Mouse (Mus musculus) lung, postnatal 0 days (tissue): ENCODE data around the gene Bag1. TPM values are rescaled to one million over a fixed set of nuclear protein-coding genes. Genes with fewer than 3 reads are reported as not detected.

Experiments
- ATAC-seq: fragments of 200-750 bp; cut with Nextera tagmentation; 2 replicates; pipeline ENCODE4 v1.8.0; 2017; ENCODE audit warnings: moderate library complexity
- DNase-seq: peaks from one replicate; pipeline ENCODE4 v3.0.0-alpha.2; 2016; ENCODE audit warnings: low spot score
- H3K27ac ChIP-seq: fragments of 300-500 bp; sonication (generic); 2 replicates; pipeline ENCODE4 v1.5.1; 2014; ENCODE audit warnings: antibody characterized with exemption, mild to moderate bottlenecking, low read length, mixed read lengths
- H3K27me3 ChIP-seq: fragments of 300-500 bp; sonication (generic); replicated peaks from 2 replicates; pipeline ENCODE4 v1.6.1; 2014; ENCODE audit warnings: low read length, mixed read lengths; ENCODE audit not compliant: insufficient read depth
- H3K36me3 ChIP-seq: fragments of 300-500 bp; sonication (generic); 2 replicates; pipeline ENCODE4 v1.6.1; 2014; ENCODE audit warnings: low read length, mixed read lengths; ENCODE audit not compliant: insufficient read depth
- H3K4me1 ChIP-seq: fragments of 300-500 bp; sonication (generic); 2 replicates; pipeline ENCODE4 v1.6.1; 2014; ENCODE audit warnings: antibody characterized with exemption, low read depth, low read length, mixed read lengths; ENCODE audit not compliant: insufficient read depth
- H3K4me2 ChIP-seq: fragments of 300-500 bp; sonication (generic); replicated peaks from 2 replicates; pipeline ENCODE4 v1.6.1; 2014; ENCODE audit warnings: low read depth, mild to moderate bottlenecking, low read length, moderate library complexity, mixed read lengths
- H3K4me3 ChIP-seq: fragments of 300-500 bp; sonication (generic); 2 replicates; pipeline ENCODE4 v1.5.1; 2014; ENCODE audit warnings: low read depth, low read length
- H3K9ac ChIP-seq: fragments of 300-500 bp; sonication (generic); replicated peaks from 2 replicates; pipeline ENCODE4 v1.6.1; 2014; ENCODE audit warnings: low read depth, mild to moderate bottlenecking
- H3K9me3 ChIP-seq: fragments of 300-500 bp; sonication (generic); 2 replicates; pipeline ENCODE4 v1.6.1; 2016; ENCODE audit warnings: low read length, mixed read lengths
- CTCF ChIP-seq: IDR thresholded peaks from 2 replicates; pipeline ENCODE4 v1.5.1; 2016; ENCODE audit warnings: antibody characterized with exemption, mild to moderate bottlenecking
- EP300 ChIP-seq: IDR thresholded peaks from 2 replicates; pipeline ENCODE4 v1.6.1; 2016; ENCODE audit warnings: antibody characterized with exemption, mild to moderate bottlenecking, control low read depth
- WGBS: fragments of 180-500 bp; shearing (Covaris S2); extraction: QIAGEN DNeasy Blood & Tissue Kit; methylation state at CpG from one replicate; pipeline ENCODE4 v1.1.7; 2014; 5-methylcytosine and 5-hydroxymethylcytosine counted together
- polyA plus RNA-seq: library from polyadenylated mRNA; unstranded; fragments of >200 nt; fragmentation: Nextera tagmentation; extraction: Ambion mirVana; gene quantifications from 2 replicates; pipeline ENCODE4 v1.2.1, GENCODE M21; 2015

The Bag1 gene
- polyA plus RNA-seq, 1 experiment from 2014 or later, result 234 TPM

DNA sequence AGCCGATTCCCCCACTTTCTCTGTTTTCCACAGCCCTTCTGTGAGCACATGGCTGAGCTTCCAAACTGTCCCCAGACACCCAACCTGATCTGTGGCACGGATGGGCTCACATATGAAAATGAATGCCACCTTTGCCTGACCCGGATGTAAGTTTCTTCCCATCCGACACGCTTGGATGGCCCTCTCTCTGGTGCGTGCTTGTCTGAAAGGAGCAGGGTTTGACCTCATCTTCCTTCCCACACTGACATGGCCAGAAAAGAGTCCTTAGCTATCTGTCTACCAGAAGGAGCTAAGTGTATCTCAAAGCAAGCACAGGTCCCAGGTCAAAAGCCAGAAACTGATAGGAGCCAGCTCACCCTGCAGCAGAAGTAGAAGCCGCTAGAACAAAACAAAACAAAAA is 19.0 kb downstream of the Bag1 start:
- no peaks in the 10 kb centered on the region for H3K4me1 ChIP-seq
- no peak overlapping the region for H3K4me2 ChIP-seq
- no peaks in the 10 kb centered on the region for H3K27me3 ChIP-seq
- H3K27ac ChIP-seq, result no peak overlapping the region
- no peak for ATAC-seq
- H3K4me3 ChIP-seq, result no peak overlapping the region
- 0 out of 2 replicates have a peak, but pooled peaks cover 9% of the 10 kb centered on the region for H3K36me3 ChIP-seq
- no peak overlapping the region for H3K9ac ChIP-seq
- 80% methylated on average over 7 of the region's 7 CpGs for WGBS
- TF ChIP-seq CTCF, result no peak
- no peak for TF ChIP-seq EP300
- no peak for DNase-seq
- no peaks in the 10 kb centered on the region for H3K9me3 ChIP-seq

DNA sequence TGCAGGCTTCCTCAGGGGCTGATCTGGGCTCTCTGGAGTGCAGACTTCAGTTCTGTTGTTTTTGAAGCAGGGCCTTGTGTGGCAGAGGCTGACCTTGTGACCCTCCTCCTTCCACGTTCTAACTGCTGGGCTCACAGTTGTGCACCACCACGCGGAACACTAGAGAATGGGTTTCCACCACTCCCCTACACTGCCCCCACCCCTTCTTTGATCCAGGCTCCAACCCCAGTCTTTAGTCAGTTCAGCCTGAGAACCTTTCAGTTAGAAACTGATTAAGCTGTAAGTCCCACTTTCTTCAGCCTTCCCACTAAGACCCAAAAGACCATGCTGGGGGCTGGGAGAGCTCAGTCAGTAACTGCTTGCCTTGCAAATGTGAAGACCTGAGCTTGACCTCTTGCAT is 22.5 kb downstream of the Bag1 start:
- no peaks in the 10 kb centered on the region for H3K9me3 ChIP-seq
- H3K9ac ChIP-seq, result no peak overlapping the region
- no peaks in the 10 kb centered on the region for H3K4me1 ChIP-seq
- no peak overlapping the region for H3K27ac ChIP-seq
- no peak overlapping the region for H3K4me3 ChIP-seq
- ATAC-seq, result no peak
- DNase-seq, result no peak
- 57% methylated on average over 3 of the region's 3 CpGs for WGBS
- no peaks in the 10 kb centered on the region for H3K27me3 ChIP-seq
- no peak overlapping the region for H3K4me2 ChIP-seq
- no peaks in the 10 kb centered on the region for H3K36me3 ChIP-seq
- TF ChIP-seq CTCF, result no peak

DNA sequence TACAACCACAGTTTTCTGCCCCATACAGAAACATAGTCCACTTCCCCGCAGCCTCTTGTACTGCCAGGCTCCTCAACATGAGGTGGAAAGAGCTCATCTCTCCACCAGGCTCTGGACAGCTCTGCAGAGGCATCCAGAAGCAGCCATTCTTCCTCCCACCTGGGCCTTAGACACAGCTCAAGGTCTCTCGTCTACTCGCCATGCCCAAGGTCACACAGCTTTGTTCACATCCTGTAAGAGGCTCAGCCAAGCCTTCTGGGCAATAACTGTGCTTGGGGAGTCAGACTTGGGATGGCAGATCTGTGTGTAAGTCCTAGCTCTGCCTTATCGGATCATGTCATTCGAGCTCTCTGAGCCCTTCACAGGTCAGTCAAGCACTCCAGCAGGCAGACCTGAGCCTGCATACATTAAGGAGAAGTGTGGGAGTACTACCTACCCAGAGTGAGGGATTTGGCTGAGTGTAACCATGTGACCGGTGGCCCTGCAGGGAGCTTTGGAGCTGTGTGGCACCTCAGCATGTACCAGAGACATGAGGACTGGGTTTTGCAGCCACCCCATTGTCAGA is 24.9 kb downstream of the Bag1 start:
- 65% methylated on average over 6 of the region's 6 CpGs for WGBS
- TF ChIP-seq CTCF, result no peak
- no peak for TF ChIP-seq EP300
- H3K9ac ChIP-seq, result no peak overlapping the region
- DNase-seq, result no peak
- no peaks in the 10 kb centered on the region for H3K4me1 ChIP-seq
- no peak overlapping the region for H3K4me3 ChIP-seq
- no peak overlapping the region for H3K27ac ChIP-seq
- H3K36me3 ChIP-seq, result no peaks in the 10 kb centered on the region
- no peaks in the 10 kb centered on the region for H3K27me3 ChIP-seq
- H3K9me3 ChIP-seq, result no peaks in the 10 kb centered on the region
- H3K4me2 ChIP-seq, result no peak overlapping the region
- no peak for ATAC-seq

DNA sequence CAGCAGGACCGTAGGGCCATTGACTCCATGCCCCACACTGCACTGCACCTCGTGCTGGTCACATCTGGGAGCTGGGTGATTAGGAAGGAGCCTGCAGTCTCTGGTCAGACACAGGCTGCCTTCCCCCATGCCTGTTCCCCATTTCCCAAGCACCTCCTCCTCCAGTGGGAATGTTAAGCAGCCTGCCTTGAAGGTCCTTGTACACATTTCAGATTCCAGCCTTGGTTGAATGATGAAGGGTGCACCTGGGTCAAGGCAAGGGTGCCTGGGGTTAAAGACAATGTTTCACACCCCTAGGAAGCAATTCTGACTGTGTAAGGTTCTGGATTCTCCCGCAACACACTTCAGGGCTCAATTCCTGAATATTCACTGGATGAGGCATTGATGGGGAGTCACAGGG is 26.8 kb downstream of the Bag1 start:
- no peak overlapping the region for H3K4me3 ChIP-seq
- peak; percentile 73 for ATAC-seq
- H3K4me2 ChIP-seq, result no peak overlapping the region
- no peaks in the 10 kb centered on the region for H3K9me3 ChIP-seq
- no peak overlapping the region for H3K9ac ChIP-seq
- H3K36me3 ChIP-seq, result no peaks in the 10 kb centered on the region
- peak overlapping the region; percentile 22 for H3K27ac ChIP-seq
- peak; percentile 30; the same call in 1 of the 2 replicates for TF ChIP-seq EP300
- TF ChIP-seq CTCF, result no peak
- no peaks in the 10 kb centered on the region for H3K4me1 ChIP-seq
- 37% methylated on average over 3 of the region's 3 CpGs for WGBS
- H3K27me3 ChIP-seq, result no peaks in the 10 kb centered on the region
- DNase-seq, result no peak

DNA sequence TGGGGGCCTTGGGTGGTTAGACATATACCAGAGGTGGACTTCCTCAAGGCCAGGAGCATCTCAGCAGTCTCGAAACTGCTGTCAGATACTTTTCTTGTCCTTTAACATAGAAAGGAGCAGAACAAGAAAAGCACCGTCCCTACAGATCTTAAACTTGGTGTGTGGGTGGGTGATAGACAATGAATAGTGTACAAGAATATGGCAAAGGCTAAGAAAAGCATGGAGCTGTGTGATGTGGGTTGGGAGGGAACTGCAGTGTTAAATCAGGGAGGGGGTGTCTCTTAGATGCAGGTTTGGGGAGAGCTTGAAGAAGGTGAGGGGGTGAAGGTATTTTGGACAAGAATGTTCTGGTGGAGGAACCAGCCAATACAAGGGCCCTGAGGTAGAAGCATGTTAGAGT is 27.5 kb downstream of the Bag1 start:
- Histone ChIP-seq H3K27ac (0 out of 2 replicates have a peak overlapping the region, but pooled peaks have one; percentile 22), H3K27me3 (no peaks in the 10 kb centered on the region), H3K9me3 (no peaks in the 10 kb centered on the region), H3K4me1 (0 out of 2 replicates have a peak, but pooled peaks cover 3% of the 10 kb centered on the region), H3K4me3 (no peak overlapping the region), H3K36me3 (no peaks in the 10 kb centered on the region), H3K4me2 (no peak overlapping the region), H3K9ac (no peak overlapping the region)
- WGBS, result 73% methylated on average over 2 of the region's 2 CpGs
- ATAC-seq (no peak), DNase-seq (no peak)
- TF ChIP-seq CTCF (no peak), EP300 (no peak)

DNA sequence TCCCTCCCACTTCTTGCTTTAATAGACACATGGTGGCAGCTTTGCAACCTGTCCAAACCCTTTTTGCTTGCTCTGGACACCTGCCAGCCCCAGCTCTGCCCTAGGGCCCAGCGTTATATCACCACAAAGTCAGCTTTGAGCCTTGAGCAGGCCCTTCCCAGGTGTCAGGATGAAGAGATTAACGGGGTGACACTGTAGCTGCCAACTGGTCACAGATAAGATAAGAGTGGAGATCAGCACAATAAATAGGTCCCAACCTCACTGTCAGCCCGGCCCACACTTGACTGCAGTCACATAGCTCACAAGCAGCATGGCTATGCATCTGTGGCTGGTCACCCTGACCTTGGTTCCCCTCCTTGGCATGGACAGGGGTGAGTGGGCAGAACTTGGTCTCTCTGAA is 28.3 kb downstream of the Bag1 start, which contains the start of gene Spink4:
Spink4 (plus strand) TSS at position 268 of the 400 bp plus-strand sequence.
- 0 out of 2 replicates have a peak, but pooled peaks cover 3% of the 10 kb centered on the region for H3K4me1 ChIP-seq
- no peaks in the 10 kb centered on the region for H3K36me3 ChIP-seq
- 8% methylated on average over 3 of the region's 3 CpGs for WGBS
- ATAC-seq (no peak), DNase-seq (no peak)
- H3K9me3 ChIP-seq, result no peaks in the 10 kb centered on the region
- H3K4me2 ChIP-seq, result no peak within 1 kb of the TSS
- no peak within 1 kb of the TSS for H3K9ac ChIP-seq
- H3K27ac ChIP-seq, result 0 out of 2 replicates have a peak within 1 kb of the TSS, but pooled peaks have one; percentile 22
- H3K27me3 ChIP-seq, result no peaks in the 10 kb centered on the region
- TF ChIP-seq CTCF (no peak), EP300 (no peak)
- no peak within 1 kb of the TSS for H3K4me3 ChIP-seq
